Mouse (Mus musculus) liver, adult 2 months (tissue): ENCODE measurements around the gene Fbxo33. TPM values are rescaled to one million over a fixed set of nuclear protein-coding genes. Genes with fewer than 3 reads are reported as not detected.

Source experiments
- DNase-seq: peaks from one replicate; pipeline ENCODE4 v3.0.0-alpha.2; 2011; ENCODE audit warnings: low read depth, low spot score; ENCODE audit errors: extremely low read depth
- H3K27ac ChIP-seq: fragments of 200-500 bp; replicated peaks from 2 replicates; pipeline ENCODE4 v1.5.1; 2012; ENCODE audit warnings: low read depth, mild to moderate bottlenecking, control low read depth, inconsistent platforms, low read length; ENCODE audit not compliant: insufficient read depth
- H3K27me3 ChIP-seq: fragments of 200-500 bp; 2 replicates; pipeline ENCODE4 v1.6.1; 2012; ENCODE audit warnings: mild to moderate bottlenecking, moderate library complexity, low read length, inconsistent platforms; ENCODE audit not compliant: control insufficient read depth, insufficient read depth
- H3K36me3 ChIP-seq: fragments of 200-500 bp; 2 replicates; pipeline ENCODE4 v1.6.1; 2012; ENCODE audit warnings: low read length, inconsistent platforms; ENCODE audit not compliant: control insufficient read depth, insufficient read depth
- H3K4me1 ChIP-seq: fragments of 200-500 bp; 2 replicates; pipeline ENCODE4 v1.6.1; 2011; ENCODE audit warnings: low read length; ENCODE audit not compliant: control insufficient read depth, insufficient read depth
- H3K4me3 ChIP-seq: fragments of 200-500 bp; 2 replicates; pipeline ENCODE4 v1.5.1; 2011; ENCODE audit warnings: low read depth, mild to moderate bottlenecking, control low read depth, low read length, moderate library complexity; ENCODE audit not compliant: insufficient read depth
- H3K79me2 ChIP-seq: fragments of 200-500 bp; 2 replicates; pipeline ENCODE4 v1.6.1; 2012; ENCODE audit warnings: inconsistent platforms, mild to moderate bottlenecking, low read length, moderate library complexity; ENCODE audit not compliant: control insufficient read depth, insufficient read depth
- H3K9ac ChIP-seq: fragments of 200-500 bp; 2 replicates; pipeline ENCODE4 v1.6.1; 2012; ENCODE audit warnings: low read depth, mild to moderate bottlenecking, control low read depth, inconsistent platforms, low read length
- CTCF ChIP-seq: fragments of 200-500 bp; IDR thresholded peaks from 2 replicates; pipeline ENCODE4 v1.5.1; 2011; ENCODE audit warnings: low read depth, low read length, control low read depth
- POLR2A ChIP-seq: fragments of 200-500 bp; IDR thresholded peaks from 2 replicates; pipeline ENCODE4 v1.6.1; 2011; ENCODE audit warnings: low read length, control low read depth; ENCODE audit not compliant: insufficient read depth; ENCODE audit errors: extremely low read depth
- WGBS: fragments of 180-500 bp; shearing (Covaris S2); methylation state at CpG from one replicate; pipeline ENCODE4 v1.1.7; 2018; 5-methylcytosine and 5-hydroxymethylcytosine counted together
- polyA plus RNA-seq: library from polyadenylated mRNA; depleted of rRNA; stranded (reverse); fragments of >200 nt; gene quantifications from 2 replicates; pipeline ENCODE4 v1.2.3, GENCODE M21; 2012; rRNA removed
- total RNA-seq: library from RNA; depleted of rRNA; stranded (reverse); fragments of >200 nt; gene quantifications from 2 replicates; pipeline ENCODE4 v1.2.3, GENCODE M21; 2014; rRNA removed

The Fbxo33 gene
- total and polyA plus RNA-seq, 2 experiments: 5.1 to 19.1 TPM

DNA sequence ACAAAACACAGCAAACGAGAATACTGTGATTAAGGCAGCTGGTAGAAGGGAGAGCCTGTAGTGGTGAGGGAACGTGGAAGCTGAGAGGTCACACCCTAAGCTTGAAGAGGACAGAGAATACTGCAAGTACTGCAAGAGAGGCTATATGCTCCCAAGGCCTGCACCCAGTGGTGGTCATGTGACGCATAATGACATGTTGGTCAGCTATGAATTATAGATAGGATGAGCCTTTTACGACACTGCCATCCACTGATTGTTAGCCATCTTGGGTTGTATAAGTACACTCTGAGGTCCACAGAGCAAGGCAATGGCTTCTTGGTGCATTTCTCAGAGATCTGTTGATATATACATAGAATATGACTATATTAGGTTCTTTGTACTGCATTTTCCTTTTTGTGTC, 53.0 kb downstream of the Fbxo33 start:
- Histone ChIP-seq H3K9ac (no peak overlapping the region), H3K4me1 (no peaks in the 10 kb centered on the region), H3K79me2 (no peaks in the 10 kb centered on the region; the same call in 1 of the 2 replicates), H3K4me3 (no peak overlapping the region), H3K36me3 (peaks cover 76% of the 10 kb centered on the region), H3K27me3 (no peaks in the 10 kb centered on the region), H3K27ac (no peak overlapping the region)
- DNase-seq: no peak
- WGBS: 93% methylated on average over 4 of the region's 4 CpGs
- no peak for TF ChIP-seq CTCF
- TF ChIP-seq POLR2A: no peak

DNA sequence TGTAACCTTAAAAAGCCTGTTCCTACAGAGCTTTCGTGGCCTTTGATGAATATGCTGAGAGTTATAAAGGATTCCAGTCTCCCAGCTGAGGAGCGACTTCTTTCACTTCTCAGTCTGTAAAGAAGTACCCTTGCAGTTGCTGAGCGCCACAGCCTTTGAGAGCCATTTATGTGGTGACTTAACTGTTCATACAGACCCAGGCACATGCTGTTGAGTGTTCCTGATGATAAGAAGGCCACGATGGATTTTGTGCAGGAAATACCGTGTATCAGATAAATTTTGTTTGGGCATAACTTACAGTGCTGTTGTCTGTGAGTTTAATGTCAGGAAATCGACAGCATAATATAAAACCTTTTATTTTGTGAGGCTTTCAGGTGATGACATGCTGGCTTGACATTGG, 55.0 kb downstream of the Fbxo33 start:
- no peaks in the 10 kb centered on the region for H3K27me3 ChIP-seq
- no peak overlapping the region for H3K4me3 ChIP-seq
- 90% methylated on average over 6 of the region's 6 CpGs for WGBS
- H3K9ac ChIP-seq: no peak overlapping the region
- H3K27ac ChIP-seq: no peak overlapping the region
- DNase-seq: no peak
- TF ChIP-seq CTCF: no peak
- TF ChIP-seq POLR2A: no peak
- peaks cover 3% of the 10 kb centered on the region; the same call in 1 of the 2 replicates for H3K4me1 ChIP-seq
- H3K36me3 ChIP-seq: peaks cover 73% of the 10 kb centered on the region
- no peaks in the 10 kb centered on the region; the same call in 1 of the 2 replicates for H3K79me2 ChIP-seq

DNA sequence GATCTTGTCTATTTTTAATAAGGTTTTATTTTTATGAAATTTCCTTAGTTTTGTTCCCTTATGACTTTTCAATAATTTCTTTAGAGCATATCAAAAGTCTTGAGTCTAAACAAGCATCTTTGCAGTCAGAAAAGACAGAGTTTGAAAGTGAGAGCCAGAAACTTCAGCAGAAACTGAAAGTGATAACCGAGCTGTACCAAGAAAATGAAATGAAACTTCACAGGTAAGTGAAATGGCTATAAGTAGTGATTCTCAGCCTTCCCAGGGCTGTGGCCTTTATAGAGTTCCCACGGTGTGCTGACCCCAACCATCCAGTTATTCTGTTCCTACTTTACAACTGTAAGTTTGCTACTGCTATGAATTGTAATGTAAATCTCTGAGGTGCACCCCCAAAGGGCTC, 56.7 kb downstream of the Fbxo33 start:
- no peak overlapping the region for H3K9ac ChIP-seq
- no peak for TF ChIP-seq POLR2A
- TF ChIP-seq CTCF: no peak
- no peaks in the 10 kb centered on the region for H3K27me3 ChIP-seq
- H3K4me3 ChIP-seq: no peak overlapping the region
- H3K4me1 ChIP-seq: peaks cover 3% of the 10 kb centered on the region; the same call in 1 of the 2 replicates
- 83% methylated on average over 2 of the region's 2 CpGs for WGBS
- no peak overlapping the region for H3K27ac ChIP-seq
- H3K36me3 ChIP-seq: peaks cover 74% of the 10 kb centered on the region
- H3K79me2 ChIP-seq: no peaks in the 10 kb centered on the region; the same call in 1 of the 2 replicates
- DNase-seq: no peak

DNA sequence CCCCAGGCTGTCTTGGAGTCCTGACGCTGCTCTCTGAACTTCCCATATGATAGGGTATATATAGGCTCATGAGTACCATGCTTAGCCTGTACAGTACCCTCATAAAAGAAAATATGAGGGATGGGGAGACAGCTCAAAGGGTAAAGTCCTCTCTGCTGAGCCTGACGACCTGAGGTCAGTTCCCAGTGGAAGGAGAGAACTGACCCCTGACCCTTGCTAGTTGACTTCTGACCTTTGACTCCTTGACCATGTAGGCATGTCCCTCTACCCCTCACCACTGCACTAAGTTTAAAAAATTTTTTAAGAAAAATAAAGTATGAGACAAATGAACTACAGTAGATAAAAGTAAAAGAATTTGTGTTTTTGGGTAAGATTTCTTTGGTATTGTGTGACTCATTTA, 58.4 kb downstream of the Fbxo33 start:
- Histone ChIP-seq H3K79me2 (peaks cover 4% of the 10 kb centered on the region; the same call in 1 of the 2 replicates), H3K36me3 (peaks cover 80% of the 10 kb centered on the region), H3K9ac (no peak overlapping the region), H3K4me3 (no peak overlapping the region), H3K4me1 (peaks cover 3% of the 10 kb centered on the region; the same call in 1 of the 2 replicates), H3K27ac (no peak overlapping the region), H3K27me3 (no peaks in the 10 kb centered on the region)
- WGBS: 38% methylated on average over 2 of the region's 2 CpGs
- TF ChIP-seq CTCF (no peak), POLR2A (no peak)
- DNase-seq: peak; percentile 79

Other genes starting within 250 kb of the Fbxo33 start
- gene Sec23a, start 207.7 kb downstream of the Fbxo33 start, total RNA-seq: 78.0 and 96.3 TPM in 2 replicates
- gene Sec23a, start 207.7 kb downstream of the Fbxo33 start, polyA plus RNA-seq: 23.7 and 25.2 TPM in 2 replicates
- gene Gemin2, start 206.3 kb downstream of the Fbxo33 start, total RNA-seq: 11.5 and 15.9 TPM in 2 replicates
- gene Gemin2, start 206.3 kb downstream of the Fbxo33 start, polyA plus RNA-seq: 3.7 and 4.8 TPM in 2 replicates
- 34.2 and 37.6 TPM in 2 replicates for gene Trappc6b, start 158.3 kb downstream of the Fbxo33 start, total RNA-seq
- 63.9 and 68.0 TPM in 2 replicates for gene Trappc6b, start 158.3 kb downstream of the Fbxo33 start, polyA plus RNA-seq
- 7.3 and 9.9 TPM in 2 replicates for gene Pnn, start 152.8 kb downstream of the Fbxo33 start, total RNA-seq
- 4.7 and 8.6 TPM in 2 replicates for gene Pnn, start 152.8 kb downstream of the Fbxo33 start, polyA plus RNA-seq
- 223 and 268 TPM in 2 replicates for gene Mia2, start 123.9 kb downstream of the Fbxo33 start, total RNA-seq
- gene Mia2, start 123.9 kb downstream of the Fbxo33 start, polyA plus RNA-seq: 87.2 and 94.7 TPM in 2 replicates